Mouse (Mus musculus) C2C12 (cell line): Measurements from ENCODE around the gene Lipc.

Experiments used
- CEBPB ChIP-seq: IDR thresholded peaks from one replicate; pipeline ENCODE4 v1.6.1; 2011; ENCODE audit warnings: low read depth, mild to moderate bottlenecking, control low read depth, moderate library complexity
- CTCF ChIP-seq: IDR thresholded peaks from one replicate; pipeline ENCODE4 v1.5.1; 2011; ENCODE audit not compliant: control insufficient read depth, insufficient read depth, insufficient read length
- MAX ChIP-seq: IDR thresholded peaks from one replicate; pipeline ENCODE4 v1.6.1; 2011; ENCODE audit warnings: mild to moderate bottlenecking, control low read depth
- MYOD1 ChIP-seq: IDR thresholded peaks from one replicate; pipeline ENCODE4 v1.6.1; 2011; ENCODE audit warnings: low read depth; ENCODE audit not compliant: control insufficient read depth, insufficient read length
- MYOG ChIP-seq: IDR thresholded peaks from one replicate; pipeline ENCODE4 v1.6.1; 2011; ENCODE audit not compliant: control insufficient read depth, insufficient read length; ENCODE audit errors: extremely low read depth
- USF1 ChIP-seq: IDR thresholded peaks from one replicate; pipeline ENCODE4 v1.6.1; 2011; ENCODE audit warnings: low read depth, mild to moderate bottlenecking, control low read depth, moderate library complexity

DNA sequence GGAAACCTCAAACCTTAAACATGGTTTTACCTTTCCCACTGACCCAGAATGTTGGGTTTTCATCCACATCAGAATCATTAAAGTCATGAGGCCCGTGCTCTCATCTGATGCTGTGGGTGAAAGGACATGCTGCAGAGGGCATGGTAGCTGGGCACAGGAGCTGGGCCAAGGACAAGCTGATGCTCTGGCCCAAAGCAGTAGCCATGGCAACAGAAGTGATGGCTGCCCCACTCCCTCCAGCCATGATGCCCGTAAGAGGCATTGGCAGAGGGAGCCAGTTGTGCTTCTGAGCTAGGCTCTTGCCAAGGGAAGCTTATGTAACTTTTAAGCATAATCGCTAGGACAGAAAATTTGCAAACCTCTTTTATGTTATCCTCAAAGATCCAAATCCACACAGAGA lies 2.2 kb upstream of the Lipc start:
- no peak for TF ChIP-seq CTCF
- TF ChIP-seq CEBPB: no peak
- TF ChIP-seq MAX: no peak
- no peak for TF ChIP-seq USF1
- TF ChIP-seq MYOD1: no peak
- TF ChIP-seq MYOG: no peak
